Mouse (Mus musculus) embryonic facial prominence, embryonic 12.5 days (tissue): ENCODE data around the gene Atp13a1. TPM values are rescaled to one million over a fixed set of nuclear protein-coding genes. Genes with fewer than 3 reads are reported as not detected.

Experiments used
- ATAC-seq: fragments of 200-750 bp; cut with Nextera tagmentation; 2 replicates; pipeline ENCODE4 v1.8.0; 2017; ENCODE audit not compliant: insufficient number of reproducible peaks, insufficient read depth, low FRiP score, low TSS enrichment
- H3K27ac ChIP-seq: fragments of 300-500 bp; sonication (generic); 2 replicates; pipeline ENCODE4 v1.5.1; 2016; ENCODE audit warnings: mild to moderate bottlenecking
- H3K27me3 ChIP-seq: fragments of 300-500 bp; sonication (generic); 2 replicates; pipeline ENCODE4 v1.6.1; 2016; ENCODE audit warnings: mild to moderate bottlenecking, moderate library complexity
- H3K36me3 ChIP-seq: fragments of 300-500 bp; sonication (generic); 2 replicates; pipeline ENCODE4 v1.6.1; 2016; ENCODE audit warnings: mild to moderate bottlenecking
- H3K4me1 ChIP-seq: fragments of 300-500 bp; sonication (generic); 2 replicates; pipeline ENCODE4 v1.6.1; 2016
- H3K4me2 ChIP-seq: fragments of 300-500 bp; sonication (generic); replicated peaks from 2 replicates; pipeline ENCODE4 v1.6.1; 2016; ENCODE audit warnings: mild to moderate bottlenecking, moderate library complexity
- H3K4me3 ChIP-seq: fragments of 300-500 bp; sonication (generic); 2 replicates; pipeline ENCODE4 v1.5.1; 2016; ENCODE audit warnings: mild to moderate bottlenecking
- H3K9ac ChIP-seq: fragments of 300-500 bp; sonication (generic); 2 replicates; pipeline ENCODE4 v1.6.1; 2016; ENCODE audit warnings: mild to moderate bottlenecking, moderate library complexity
- H3K9me3 ChIP-seq: fragments of 300-500 bp; sonication (generic); 2 replicates; pipeline ENCODE4 v1.6.1; 2016; ENCODE audit warnings: mild to moderate bottlenecking, moderate library complexity
- WGBS: fragments of 180-500 bp; shearing (Covaris S2); methylation state at CpG from one replicate; pipeline ENCODE4 v1.1.7; 2016; 5-methylcytosine and 5-hydroxymethylcytosine counted together
- polyA plus RNA-seq: library from polyadenylated mRNA; unstranded; fragments of >200 nt; fragmentation: Nextera tagmentation; extraction: Ambion mirVana; gene quantifications from 2 replicates; pipeline ENCODE4 v1.2.1, GENCODE M21; 2016

Gene Atp13a1
- 52.6 and 55.3 TPM in 2 replicates for polyA plus RNA-seq

DNA sequence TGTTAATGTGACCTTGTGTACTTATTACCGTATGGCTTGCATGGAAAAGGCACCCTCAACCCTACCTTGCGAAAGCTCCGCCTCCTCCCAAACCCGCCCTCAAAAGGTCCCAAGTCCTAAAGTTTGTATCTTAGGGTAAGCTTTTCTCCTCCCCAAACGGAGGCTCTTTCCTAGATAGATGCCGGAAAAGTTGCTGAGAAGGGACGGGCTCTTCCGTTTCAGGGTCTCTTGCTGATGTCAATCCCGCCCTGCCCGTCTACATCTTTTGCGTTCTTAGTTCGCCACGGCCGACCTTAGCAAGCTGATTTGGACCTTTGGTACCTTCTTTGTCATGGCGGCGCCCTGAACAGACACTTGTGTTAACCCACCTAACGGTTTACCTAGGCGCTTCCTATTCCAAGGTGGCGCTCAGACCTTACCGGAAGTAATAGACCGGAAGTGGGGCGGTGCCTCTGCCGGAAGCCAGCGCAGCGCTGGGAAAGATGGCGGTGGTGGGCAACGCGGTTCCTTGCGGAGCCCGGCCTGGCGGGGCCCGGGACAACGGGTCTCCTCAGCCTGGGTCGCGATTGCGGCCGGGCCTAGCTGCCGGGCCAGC, at the start of gene Atp13a1, which contains the start of gene Zfp866:
TSS of gene Atp13a1 (plus strand) at position 391 of the 595 bp plus-strand sequence.
TSS of gene Zfp866 (minus strand) at position 406 of the 595 bp plus-strand sequence.
- Histone ChIP-seq H3K4me1 (peaks cover 11% of the 10 kb centered on the region), H3K9me3 (no peaks in the 10 kb centered on the region), H3K27me3 (no peaks in the 10 kb centered on the region), H3K36me3 (peaks cover 22% of the 10 kb centered on the region), H3K27ac (peak within 1 kb of the TSS; percentile 63), H3K9ac (peak within 1 kb of the TSS; percentile 89), H3K4me3 (peak within 1 kb of the TSS; percentile 99), H3K4me2 (peak within 1 kb of the TSS; percentile 51)
- peak; percentile 90 for ATAC-seq
- under 1% methylated on average over 38 of the region's 38 CpGs for WGBS

DNA sequence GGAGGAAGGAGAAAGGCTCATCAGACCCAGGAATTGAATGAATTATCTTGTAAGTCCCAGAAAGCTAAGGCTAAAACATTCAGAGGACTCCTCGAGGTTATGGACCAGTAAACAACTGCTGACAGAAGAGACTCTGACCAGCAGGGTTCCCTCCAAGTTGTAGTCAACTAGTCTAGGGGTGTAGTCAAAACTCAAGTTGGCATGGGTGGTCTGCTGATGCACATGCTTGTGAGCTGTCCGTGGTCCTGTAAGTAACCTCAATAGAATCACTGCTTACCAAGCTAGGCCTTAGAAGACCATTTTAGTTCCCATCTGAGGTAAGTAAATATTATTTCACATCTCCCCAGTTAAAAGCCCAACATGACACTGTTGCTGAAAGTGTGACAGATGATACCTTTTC, 49.7 kb upstream of the Atp13a1 start:
- ATAC-seq = no peak
- Histone ChIP-seq H3K4me3 (no peak overlapping the region), H3K36me3 (peaks cover 13% of the 10 kb centered on the region), H3K9me3 (no peaks in the 10 kb centered on the region), H3K27me3 (no peaks in the 10 kb centered on the region), H3K4me1 (no peaks in the 10 kb centered on the region), H3K4me2 (no peak overlapping the region), H3K9ac (no peak overlapping the region), H3K27ac (no peak overlapping the region)
- 81% methylated on average over 2 of the region's 2 CpGs for WGBS

DNA sequence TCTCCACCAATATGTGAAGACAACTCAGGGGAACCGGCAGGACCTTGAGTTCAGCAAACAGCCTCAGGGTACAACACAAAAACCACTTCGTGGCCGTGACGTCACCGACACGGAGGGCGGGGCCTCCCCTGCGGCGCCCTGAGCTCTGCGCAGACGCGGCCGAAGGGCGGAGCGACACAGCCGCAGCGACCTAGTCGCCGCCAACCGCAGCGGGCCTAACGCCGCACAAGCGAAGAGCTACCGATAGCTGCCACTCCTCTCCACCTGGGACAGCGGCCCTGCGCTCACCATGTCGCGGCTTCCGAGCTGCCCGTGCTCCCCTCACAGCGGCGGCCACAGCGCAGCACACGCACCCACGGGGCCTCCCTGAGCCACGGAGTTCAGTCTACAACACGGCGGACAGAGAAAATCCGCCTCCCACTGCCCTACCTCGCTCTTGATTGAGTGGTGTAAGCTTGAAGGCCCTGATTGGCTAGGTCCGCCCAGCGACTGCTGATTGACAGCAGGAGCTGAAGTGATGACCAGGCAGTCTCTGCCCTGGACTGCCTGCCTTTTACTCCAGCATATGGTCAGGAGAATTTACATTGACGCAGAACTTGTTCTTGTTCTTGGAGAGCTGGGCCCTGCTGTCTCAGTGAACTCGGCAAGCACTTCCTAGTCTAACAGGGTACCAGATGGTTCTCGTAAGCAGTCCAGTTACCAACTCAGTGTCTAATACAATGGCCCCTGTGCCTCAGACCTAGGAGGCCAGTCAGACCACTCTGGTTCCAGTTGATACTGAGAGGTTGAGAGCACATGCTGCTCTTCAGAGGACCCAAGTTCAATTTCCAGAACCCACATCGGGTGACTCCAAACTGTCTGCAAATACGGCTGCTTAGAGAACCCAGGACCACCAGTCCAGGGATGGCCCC, 41.2 kb upstream of the Atp13a1 start, which contains the start of gene Zfp963:
TSS of gene Zfp963 (minus strand) at position 427 of the 911 bp plus-strand sequence.
- 0 out of 2 replicates have a peak, but pooled peaks cover 5% of the 10 kb centered on the region for H3K4me1 ChIP-seq
- 0 out of 2 replicates have a peak, but pooled peaks cover 8% of the 10 kb centered on the region for H3K36me3 ChIP-seq
- H3K27ac ChIP-seq = peak within 1 kb of the TSS; percentile 98
- H3K4me3 ChIP-seq = peak within 1 kb of the TSS; percentile 69
- no peaks in the 10 kb centered on the region for H3K27me3 ChIP-seq
- peak; percentile 98 for ATAC-seq
- WGBS = 4% methylated on average over 48 of the region's 48 CpGs
- no peaks in the 10 kb centered on the region for H3K9me3 ChIP-seq
- peak within 1 kb of the TSS; percentile 54 for H3K4me2 ChIP-seq
- H3K9ac ChIP-seq = peak within 1 kb of the TSS; percentile 78

DNA sequence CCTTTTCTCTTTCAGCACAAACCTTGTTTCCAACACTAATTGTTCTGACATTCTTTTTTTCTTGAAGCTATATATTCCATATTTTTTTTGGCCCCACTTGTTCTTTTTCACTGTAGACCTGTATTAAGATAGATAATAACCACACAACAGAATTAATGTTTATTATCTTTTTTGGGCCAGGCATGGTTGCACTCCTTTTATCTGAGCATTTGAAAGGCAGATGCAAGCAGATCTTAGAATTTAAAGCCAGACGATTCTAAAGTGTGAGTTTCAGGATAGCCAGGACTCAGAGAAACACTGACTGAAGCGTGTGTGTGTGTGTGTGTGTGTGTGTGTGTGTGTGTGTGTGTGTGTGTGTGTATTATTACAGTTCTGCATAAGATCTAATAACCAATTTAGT, 38.5 kb upstream of the Atp13a1 start:
- Histone ChIP-seq H3K4me1 (0 out of 2 replicates have a peak, but pooled peaks cover 5% of the 10 kb centered on the region), H3K4me3 (no peak overlapping the region), H3K9ac (no peak overlapping the region), H3K4me2 (no peak overlapping the region), H3K27me3 (no peaks in the 10 kb centered on the region), H3K9me3 (no peaks in the 10 kb centered on the region), H3K27ac (no peak overlapping the region), H3K36me3 (peaks cover 17% of the 10 kb centered on the region)
- ATAC-seq = no peak
- 95% methylated on average over 2 of the region's 2 CpGs for WGBS

DNA sequence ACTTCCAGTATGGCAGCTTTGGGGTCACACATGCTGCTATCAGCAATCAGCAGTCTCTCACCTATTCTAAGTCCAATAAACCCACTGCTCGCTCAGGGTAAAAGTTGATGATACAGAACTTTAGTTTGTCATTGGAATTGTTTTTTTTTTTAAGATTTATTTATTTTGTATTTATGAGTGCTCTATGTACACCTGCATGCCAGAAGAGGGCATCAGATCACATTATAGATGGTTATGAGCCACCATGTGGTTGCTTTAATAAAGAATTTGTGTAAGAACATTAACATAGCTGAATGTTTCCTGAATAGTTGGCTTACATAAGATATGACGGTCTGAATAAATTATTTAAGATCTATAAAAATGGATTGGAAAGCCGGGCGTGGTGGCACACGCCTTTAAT, 32.6 kb upstream of the Atp13a1 start:
- Histone ChIP-seq H3K27ac (no peak overlapping the region), H3K9ac (no peak overlapping the region), H3K27me3 (no peaks in the 10 kb centered on the region), H3K4me1 (no peaks in the 10 kb centered on the region), H3K4me2 (no peak overlapping the region), H3K9me3 (no peaks in the 10 kb centered on the region), H3K4me3 (no peak overlapping the region), H3K36me3 (peaks cover 42% of the 10 kb centered on the region)
- ATAC-seq = no peak
- WGBS = 95% methylated on average over 5 of the region's 5 CpGs

DNA sequence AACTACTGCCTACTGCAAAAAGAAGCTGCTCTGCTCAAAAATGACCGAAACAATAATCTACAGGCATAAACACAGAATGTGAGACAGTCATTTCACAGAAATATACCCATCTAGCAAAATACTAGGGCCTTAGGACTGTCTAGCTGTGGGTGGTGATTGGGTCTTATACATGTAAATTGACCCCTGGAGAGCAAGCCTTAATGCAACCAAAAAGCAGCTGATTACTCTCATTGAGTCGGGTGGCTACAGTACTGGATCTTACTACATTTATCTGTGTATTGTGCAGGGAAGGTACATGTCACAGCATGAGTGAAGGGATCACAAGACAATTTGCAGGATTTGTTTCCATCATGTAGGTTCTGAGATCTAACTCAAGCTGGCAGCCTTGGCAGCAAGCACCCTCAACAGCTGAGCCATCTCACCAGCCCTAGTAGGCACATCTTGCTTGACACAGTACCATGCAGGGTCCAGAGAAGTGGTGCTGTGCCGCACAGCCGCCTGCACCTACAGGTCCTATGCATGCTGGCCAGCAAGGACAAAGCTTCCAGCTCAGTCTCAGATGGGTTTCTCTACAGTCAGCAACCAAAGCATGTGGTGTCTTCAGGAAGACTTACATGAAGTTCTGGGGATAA, 29.0 kb upstream of the Atp13a1 start:
- Histone ChIP-seq H3K36me3 (peaks cover 64% of the 10 kb centered on the region), H3K9ac (no peak overlapping the region), H3K4me1 (no peaks in the 10 kb centered on the region), H3K9me3 (peaks cover 7% of the 10 kb centered on the region; the same call in 1 of the 2 replicates), H3K4me2 (no peak overlapping the region), H3K4me3 (no peak overlapping the region), H3K27me3 (no peaks in the 10 kb centered on the region), H3K27ac (no peak overlapping the region)
- no peak for ATAC-seq
- 89% methylated on average over 4 of the region's 4 CpGs for WGBS

DNA sequence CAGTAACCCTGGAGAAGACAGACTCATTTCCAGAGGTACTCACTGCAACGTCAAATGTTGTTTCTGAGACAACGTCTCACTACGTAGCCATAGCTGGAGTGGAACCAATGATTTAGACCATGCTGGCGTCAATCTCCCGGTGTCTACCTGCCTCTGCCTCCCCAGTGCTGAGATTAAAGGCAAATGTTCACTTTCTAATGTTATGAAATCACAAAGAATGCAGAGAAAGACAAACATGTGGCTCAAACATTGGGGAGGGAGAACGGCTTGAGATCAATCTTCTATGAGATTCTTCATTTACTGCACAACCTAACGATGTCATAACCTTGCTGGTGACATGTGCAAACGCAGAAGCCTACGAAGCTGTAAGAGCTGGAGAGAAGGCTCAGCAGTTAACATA, 19.7 kb upstream of the Atp13a1 start:
- ATAC-seq = no peak
- WGBS = 94% methylated on average over 9 of the region's 9 CpGs
- H3K36me3 ChIP-seq = peaks cover 38% of the 10 kb centered on the region

DNA sequence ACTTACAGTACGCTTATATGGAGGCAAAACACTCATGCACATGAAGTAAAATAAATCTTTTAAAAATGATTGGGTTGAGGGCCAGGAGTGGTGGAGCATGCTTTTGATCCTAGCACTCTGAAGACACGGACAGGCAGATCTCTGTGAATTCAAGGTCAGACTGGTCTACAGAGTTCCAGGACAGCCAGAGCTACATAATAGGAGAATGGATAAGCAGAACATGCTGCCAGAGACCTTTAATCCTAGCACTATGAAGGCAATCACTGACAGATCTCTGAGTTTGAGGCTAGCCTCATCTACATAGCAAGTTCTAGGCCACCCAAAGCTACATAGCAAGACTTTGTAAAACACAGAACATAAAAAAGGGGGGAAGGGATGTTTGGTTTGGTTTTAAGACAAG, 18.9 kb upstream of the Atp13a1 start:
- no peaks in the 10 kb centered on the region for H3K27me3 ChIP-seq
- no peak overlapping the region for H3K4me2 ChIP-seq
- H3K9ac ChIP-seq = no peak overlapping the region
- peaks cover 29% of the 10 kb centered on the region for H3K36me3 ChIP-seq
- H3K27ac ChIP-seq = peak overlapping the region; percentile 4; the same call in 1 of the 2 replicates
- H3K4me3 ChIP-seq = no peak overlapping the region
- H3K9me3 ChIP-seq = no peaks in the 10 kb centered on the region
- peaks cover 16% of the 10 kb centered on the region for H3K4me1 ChIP-seq
- ATAC-seq = no peak
- WGBS = 85% methylated on average over 2 of the region's 2 CpGs

More for the DNA sequence above, 19.7 kb upstream of the Atp13a1 start:
- H3K27ac ChIP-seq = no peak overlapping the region; the same call in 1 of the 2 replicates
- H3K4me3 ChIP-seq = no peak overlapping the region
- H3K4me2 ChIP-seq = no peak overlapping the region
- H3K9me3 ChIP-seq = peaks cover 3% of the 10 kb centered on the region; the same call in 1 of the 2 replicates
- no peaks in the 10 kb centered on the region for H3K27me3 ChIP-seq
- peaks cover 16% of the 10 kb centered on the region for H3K4me1 ChIP-seq
- H3K9ac ChIP-seq = no peak overlapping the region

DNA sequence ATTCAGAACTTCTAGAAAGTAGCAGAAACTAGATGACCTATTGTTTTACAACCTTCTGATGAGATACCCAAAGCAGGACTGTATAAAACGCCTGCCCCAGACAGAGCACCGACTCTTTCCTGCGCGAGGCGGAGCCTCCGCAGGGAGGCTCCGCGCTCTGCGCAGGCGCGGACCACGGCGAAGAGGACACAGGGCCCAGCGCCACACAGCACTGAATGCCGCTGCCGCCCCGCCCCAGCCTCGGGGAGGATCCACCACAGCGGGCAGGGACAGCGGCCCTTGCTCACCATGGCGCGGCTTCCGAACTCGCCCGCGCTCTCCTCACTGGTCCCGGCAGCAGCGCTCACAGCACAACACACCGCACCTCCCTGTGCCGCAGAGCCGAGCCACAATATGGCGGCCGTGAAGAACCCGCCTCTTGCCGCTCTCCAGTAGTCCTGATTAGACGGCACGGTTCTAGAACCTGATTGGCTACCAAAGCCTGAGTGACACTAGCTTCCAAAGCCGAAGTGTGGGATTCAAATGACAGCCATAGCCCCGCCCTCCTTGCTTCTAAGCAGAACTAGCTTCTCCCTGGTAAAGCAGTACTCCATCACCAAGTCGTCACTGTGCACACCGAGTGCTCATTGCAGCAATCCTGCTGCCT, 16.3 kb upstream of the Atp13a1 start, which contains the start of gene Gm20422:
TSS of gene Gm20422 (minus strand) at position 384 of the 646 bp plus-strand sequence.
- H3K36me3 ChIP-seq = peaks cover 5% of the 10 kb centered on the region; the same call in 1 of the 2 replicates
- peaks cover 16% of the 10 kb centered on the region for H3K4me1 ChIP-seq
- H3K4me2 ChIP-seq = peak within 1 kb of the TSS; percentile 65
- H3K9me3 ChIP-seq = no peaks in the 10 kb centered on the region
- no peaks in the 10 kb centered on the region for H3K27me3 ChIP-seq
- peak within 1 kb of the TSS; percentile 70 for H3K4me3 ChIP-seq
- WGBS = under 1% methylated on average over 40 of the region's 41 CpGs
- peak within 1 kb of the TSS; percentile 99 for H3K27ac ChIP-seq
- ATAC-seq = peak; percentile 97
- H3K9ac ChIP-seq = peak within 1 kb of the TSS; percentile 85

DNA sequence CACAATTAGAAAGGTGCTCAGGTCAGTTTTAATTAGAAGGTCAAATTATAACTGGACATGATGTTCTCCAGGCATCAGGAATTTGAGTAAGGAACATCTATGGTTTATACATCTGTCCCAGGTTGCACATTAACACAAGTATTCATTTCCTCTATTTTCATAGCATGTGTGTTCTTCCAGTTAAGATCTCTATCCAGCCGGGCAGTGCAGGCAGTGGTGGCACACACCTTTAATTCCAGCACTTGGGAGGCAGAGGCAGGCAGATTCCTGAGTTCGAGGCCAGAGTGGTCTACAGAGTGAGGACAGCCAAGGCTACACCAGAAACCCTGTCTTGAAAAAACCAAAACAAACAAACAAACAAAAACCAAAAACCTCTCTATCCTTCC, 15.8 kb upstream of the Atp13a1 start:
- peaks cover 4% of the 10 kb centered on the region; the same call in 1 of the 2 replicates for H3K36me3 ChIP-seq
- H3K9ac ChIP-seq = no peak overlapping the region
- no peaks in the 10 kb centered on the region for H3K27me3 ChIP-seq
- no peaks in the 10 kb centered on the region for H3K9me3 ChIP-seq
- WGBS = 50% methylated on average over 2 of the region's 2 CpGs
- ATAC-seq = peak; percentile 5; the same call in 1 of the 2 replicates
- peaks cover 16% of the 10 kb centered on the region for H3K4me1 ChIP-seq
- peak overlapping the region; percentile 99; the same call in 1 of the 2 replicates for H3K27ac ChIP-seq
- H3K4me2 ChIP-seq = peak overlapping the region; percentile 65
- H3K4me3 ChIP-seq = peak overlapping the region; percentile 70

DNA sequence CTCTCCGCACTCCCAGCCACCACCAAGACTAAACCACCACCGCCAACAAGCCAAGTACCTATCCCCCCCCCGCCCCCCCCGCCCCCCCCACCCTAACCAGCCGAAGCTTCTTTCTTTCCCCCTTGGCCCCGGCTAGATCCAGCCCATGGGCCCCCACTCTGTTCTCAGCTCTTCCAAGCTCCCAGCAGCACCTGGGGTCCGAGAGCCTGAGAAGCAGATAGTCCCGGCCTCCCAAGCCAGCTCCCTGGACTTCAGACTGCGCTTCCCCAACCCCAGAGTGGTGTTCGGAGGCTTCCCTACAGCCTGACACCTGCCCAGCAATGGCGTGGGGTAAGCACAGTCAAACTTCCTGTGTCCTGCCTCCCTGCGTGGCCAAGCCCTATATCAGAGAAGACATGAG, 13.9 kb upstream of the Atp13a1 start:
- Histone ChIP-seq H3K27me3 (no peaks in the 10 kb centered on the region), H3K4me2 (no peak overlapping the region), H3K27ac (no peak overlapping the region), H3K9me3 (no peaks in the 10 kb centered on the region), H3K36me3 (no peaks in the 10 kb centered on the region), H3K9ac (no peak overlapping the region), H3K4me3 (no peak overlapping the region), H3K4me1 (peaks cover 12% of the 10 kb centered on the region)
- no peak for ATAC-seq
- WGBS = 69% methylated on average over 8 of the region's 12 CpGs
